Mouse (Mus musculus) adrenal gland, postnatal 25 days (tissue): ENCODE data around the gene Eif4a2. TPM values are rescaled to one million over a fixed set of nuclear protein-coding genes. Genes with fewer than 3 reads are reported as not detected.
"Not testable (repeated sequence)": the region's sequence is repeated elsewhere in the genome, so short reads cannot be mapped to it uniquely, and the experiment has no call there.

Source experiments
- DNase-seq: peaks from one replicate; pipeline ENCODE4 v3.0.0; 2021; ENCODE audit warnings: mixed read lengths
- long read RNA-seq: library from polyadenylated mRNA; stranded (forward); transcript quantifications from one replicate; pipeline ENCODE4 v2.0.0, GENCODE M21; 2021
- total RNA-seq: library from RNA; stranded (reverse); gene quantifications from 2 replicates; pipeline ENCODE4 v1.2.3, GENCODE M21; 2021

Gene Eif4a2
- 464 and 587 TPM in 2 replicates for total RNA-seq
- long read RNA-seq, transcript Eif4a2-203 (11 exons, 1,227 nt): minor isoform, 63 of 379 reads
- long read RNA-seq, transcript Eif4a2-202 (11 exons, 2,708 nt): minor isoform, 13 of 379 reads
- long read RNA-seq, transcript Eif4a2-223 (10 exons, 2,203 nt): minor isoform, 8 of 379 reads
- long read RNA-seq, transcript Eif4a2-201 (11 exons, 2,208 nt): major isoform, 180 of 379 reads
- long read RNA-seq, partial matches to known transcripts: 64 of 379 reads
- long read RNA-seq, other reads (novel, unspliced or antisense): 45 of 379 reads

GRCm38 (mm10) chr16:23107231-23107942 is at the start of gene Eif4a2:
Eif4a2 (plus strand) TSS chr16:23107444.
- DNase-seq: peak; percentile 93

GRCm38 (mm10) chr16:23057668-23058447 is 49.4 kb upstream of the Eif4a2 start, which contains the start of gene Kng1:
Kng1 (plus strand) TSS chr16:23057865.
- not testable (repeated sequence) for DNase-seq

- DNase-seq: not testable (repeated sequence)
Observed at GRCm38 (mm10) chr16:23059630-23060029, 47.6 kb upstream of the Eif4a2 start.

GRCm38 (mm10) chr16:23060781-23061325 is 46.4 kb upstream of the Eif4a2 start:
- DNase-seq: not testable (repeated sequence)

GRCm38 (mm10) chr16:23077516-23077915 is 29.7 kb upstream of the Eif4a2 start:
- DNase-seq: not testable (repeated sequence)

GRCm38 (mm10) chr16:23087159-23087558 is 20.1 kb upstream of the Eif4a2 start:
- not testable (repeated sequence) for DNase-seq

- DNase-seq: not testable (repeated sequence)
Observed at GRCm38 (mm10) chr16:23087712-23088111, 19.5 kb upstream of the Eif4a2 start.

- not testable (repeated sequence) for DNase-seq
Observed at GRCm38 (mm10) chr16:23088491-23088890, 18.8 kb upstream of the Eif4a2 start.

GRCm38 (mm10) chr16:23091345-23091744 is 15.9 kb upstream of the Eif4a2 start:
- DNase-seq: not testable (repeated sequence)

GRCm38 (mm10) chr16:23093321-23093953 is 13.8 kb upstream of the Eif4a2 start:
- no peak for DNase-seq

GRCm38 (mm10) chr16:23094136-23094535 is 13.1 kb upstream of the Eif4a2 start:
- peak; percentile 22 for DNase-seq

GRCm38 (mm10) chr16:23095581-23095980 is 11.7 kb upstream of the Eif4a2 start:
- not testable (repeated sequence) for DNase-seq

- not testable (repeated sequence) for DNase-seq
Observed at GRCm38 (mm10) chr16:23096886-23097285, 10.4 kb upstream of the Eif4a2 start.

GRCm38 (mm10) chr16:23097290-23098104 is 9.7 kb upstream of the Eif4a2 start:
- DNase-seq: not testable (repeated sequence)

GRCm38 (mm10) chr16:23098105-23098452 is 9.2 kb upstream of the Eif4a2 start:
- not testable (repeated sequence) for DNase-seq

- DNase-seq: no peak
Observed at GRCm38 (mm10) chr16:23099632-23100031, 7.6 kb upstream of the Eif4a2 start.

GRCm38 (mm10) chr16:23100099-23100575 is 7.1 kb upstream of the Eif4a2 start:
- DNase-seq: peak; percentile 30

GRCm38 (mm10) chr16:23100613-23101012 is 6.6 kb upstream of the Eif4a2 start:
- no peak for DNase-seq

GRCm38 (mm10) chr16:23102340-23103037 is 4.8 kb upstream of the Eif4a2 start:
- no peak for DNase-seq
